Mouse (Mus musculus) heart, embryonic 16.5 days (tissue): ENCODE data around the gene Megf8. TPM values are rescaled to one million over a fixed set of nuclear protein-coding genes. Genes with fewer than 3 reads are reported as not detected.
A peak's percentile ranks its signal among the peaks of the same experiment; 100 is the strongest.
"Not testable (repeated sequence)": the region's sequence is repeated elsewhere in the genome, so short reads cannot be mapped to it uniquely, and the experiment has no call there.

Experiments used
- ATAC-seq: fragments of 200-750 bp; cut with Nextera tagmentation; replicated peaks from 2 replicates; pipeline ENCODE4 v1.8.0; 2017; ENCODE audit warnings: moderate number of reproducible peaks; ENCODE audit not compliant: insufficient read depth, low FRiP score; ENCODE audit errors: extremely low read depth
- H3K27ac ChIP-seq: fragments of 300-500 bp; sonication (generic); 2 replicates; pipeline ENCODE4 v1.5.1; 2014; ENCODE audit warnings: mild to moderate bottlenecking, low read length, control low read depth, moderate library complexity
- H3K27me3 ChIP-seq: fragments of 300-500 bp; sonication (generic); 2 replicates; pipeline ENCODE4 v1.6.1; 2014; ENCODE audit warnings: low read length, mixed read lengths; ENCODE audit not compliant: control insufficient read depth, insufficient read depth
- H3K36me3 ChIP-seq: fragments of 300-500 bp; sonication (generic); 2 replicates; pipeline ENCODE4 v1.6.1; 2014; ENCODE audit not compliant: control insufficient read depth, insufficient read depth
- H3K4me1 ChIP-seq: fragments of 300-500 bp; sonication (generic); 2 replicates; pipeline ENCODE4 v1.6.1; 2014; ENCODE audit warnings: low read length, mixed read lengths; ENCODE audit not compliant: control insufficient read depth, insufficient read depth
- H3K4me2 ChIP-seq: fragments of 300-500 bp; sonication (generic); 2 replicates; pipeline ENCODE4 v1.6.1; 2014; ENCODE audit warnings: low read depth, mild to moderate bottlenecking, control low read depth, low read length
- H3K4me3 ChIP-seq: fragments of 300-500 bp; sonication (generic); 2 replicates; pipeline ENCODE4 v1.5.1; 2014; ENCODE audit warnings: mild to moderate bottlenecking, control low read depth, low read length
- H3K9ac ChIP-seq: fragments of 300-500 bp; sonication (generic); 2 replicates; pipeline ENCODE4 v1.6.1; 2014; ENCODE audit warnings: low read length, control low read depth
- H3K9me3 ChIP-seq: fragments of 300-500 bp; sonication (generic); replicated peaks from 2 replicates; pipeline ENCODE4 v1.6.1; 2016; ENCODE audit warnings: low read length; ENCODE audit not compliant: control insufficient read depth
- WGBS: fragments of 180-500 bp; shearing (Covaris S2); extraction: QIAGEN DNeasy Blood & Tissue Kit; methylation state at CpG from one replicate; pipeline ENCODE4 v1.1.7; 2014; 5-methylcytosine and 5-hydroxymethylcytosine counted together
- polyA plus RNA-seq: library from polyadenylated mRNA; unstranded; fragments of >200 nt; fragmentation: Nextera tagmentation; extraction: Ambion mirVana; gene quantifications from 2 replicates; pipeline ENCODE4 v1.2.1, GENCODE M21; 2015

The Megf8 gene
- polyA plus RNA-seq, 1 experiment from 2014 or later: 7.4 TPM

GRCm38 (mm10) chr7:25315306-25316041, 1.5 kb upstream of the Megf8 start:
- Histone ChIP-seq H3K9me3 (no peaks in the 10 kb centered on the region), H3K4me2 (peak overlapping the region; percentile 81), H3K27me3 (peaks cover 48% of the 10 kb centered on the region), H3K4me1 (peaks cover 18% of the 10 kb centered on the region), H3K27ac (no peak overlapping the region), H3K4me3 (peak overlapping the region; percentile 74), H3K9ac (peak overlapping the region; percentile 61), H3K36me3 (no peaks in the 10 kb centered on the region; the same call in 1 of the 2 replicates)
- WGBS: under 1% methylated on average over 69 of the region's 69 CpGs
- ATAC-seq: no peak

- Histone ChIP-seq H3K9me3 (no peaks in the 10 kb centered on the region), H3K36me3 (no peaks in the 10 kb centered on the region; the same call in 1 of the 2 replicates), H3K4me1 (peaks cover 27% of the 10 kb centered on the region), H3K9ac (peak overlapping the region; percentile 83), H3K4me2 (peak overlapping the region; percentile 82), H3K27me3 (peaks cover 32% of the 10 kb centered on the region), H3K27ac (peak overlapping the region; percentile 85), H3K4me3 (peak overlapping the region; percentile 74)
- no peak for ATAC-seq
- WGBS: 15% methylated on average over 21 of the region's 21 CpGs
These were observed 559 bp downstream of the Megf8 start for GRCm38 (mm10) chr7:25317446-25317999.

DNA sequence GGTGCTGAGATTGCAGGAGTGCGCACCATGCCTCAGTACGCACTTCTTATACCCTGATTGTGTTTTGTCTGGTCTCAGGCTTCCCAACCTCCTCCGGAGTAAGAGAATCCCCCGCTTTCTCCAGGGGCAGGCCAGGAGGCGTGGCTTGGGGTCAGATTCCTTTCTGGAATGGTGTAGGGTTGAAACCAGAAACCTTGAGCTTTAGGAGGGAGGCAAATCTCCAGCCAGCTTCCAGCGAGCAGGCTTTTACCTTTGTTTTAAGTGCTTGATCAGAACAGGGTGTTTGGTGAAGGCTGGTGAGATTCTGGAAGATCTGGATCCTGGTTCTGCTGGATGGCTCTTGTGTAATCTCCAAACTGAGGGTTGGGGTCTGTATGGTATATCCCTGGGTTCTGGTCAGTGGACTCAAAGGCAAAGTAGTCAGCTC, 5.1 kb downstream of the Megf8 start:
- Histone ChIP-seq H3K4me2 (peak overlapping the region; percentile 37), H3K9me3 (no peaks in the 10 kb centered on the region), H3K9ac (peak overlapping the region; percentile 41; the same call in 1 of the 2 replicates), H3K36me3 (no peaks in the 10 kb centered on the region; the same call in 1 of the 2 replicates), H3K27me3 (no peaks in the 10 kb centered on the region), H3K27ac (peak overlapping the region; percentile 73), H3K4me3 (peak overlapping the region; percentile 10), H3K4me1 (peaks cover 14% of the 10 kb centered on the region)
- peak; percentile 68; the same call in 1 of the 2 replicates for ATAC-seq
- 9% methylated on average over 6 of the region's 6 CpGs for WGBS

GRCm38 (mm10) chr7:25323219-25323618, 6.3 kb downstream of the Megf8 start:
- Histone ChIP-seq H3K9me3 (no peaks in the 10 kb centered on the region), H3K4me2 (no peak overlapping the region), H3K4me1 (peaks cover 10% of the 10 kb centered on the region), H3K27me3 (no peaks in the 10 kb centered on the region), H3K27ac (no peak overlapping the region), H3K9ac (no peak overlapping the region), H3K36me3 (no peaks in the 10 kb centered on the region; the same call in 1 of the 2 replicates), H3K4me3 (no peak overlapping the region)
- 95% methylated on average over 2 of the region's 2 CpGs for WGBS
- ATAC-seq: no peak

GRCm38 (mm10) chr7:25325431-25325830, 8.5 kb downstream of the Megf8 start:
- 86% methylated on average over 6 of the region's 6 CpGs for WGBS
- not testable (repeated sequence) for H3K9me3 ChIP-seq, H3K27me3 ChIP-seq, H3K9ac ChIP-seq, H3K4me1 ChIP-seq, ATAC-seq, H3K4me2 ChIP-seq, H3K4me3 ChIP-seq, H3K36me3 ChIP-seq, H3K27ac ChIP-seq

GRCm38 (mm10) chr7:25326233-25326632, 9.3 kb downstream of the Megf8 start:
- Histone ChIP-seq H3K9ac (no peak overlapping the region), H3K4me2 (no peak overlapping the region), H3K4me1 (peaks cover 8% of the 10 kb centered on the region), H3K27me3 (no peaks in the 10 kb centered on the region), H3K27ac (no peak overlapping the region), H3K9me3 (no peaks in the 10 kb centered on the region), H3K4me3 (no peak overlapping the region), H3K36me3 (peaks cover 3% of the 10 kb centered on the region)
- WGBS: 80% methylated on average over 8 of the region's 8 CpGs
- ATAC-seq: no peak

GRCm38 (mm10) chr7:25333596-25334307, 16.8 kb downstream of the Megf8 start:
- H3K27me3 ChIP-seq: no peaks in the 10 kb centered on the region
- H3K36me3 ChIP-seq: peaks cover 16% of the 10 kb centered on the region
- no peak overlapping the region for H3K4me2 ChIP-seq
- H3K4me1 ChIP-seq: no peaks in the 10 kb centered on the region
- peak; percentile 75 for ATAC-seq
- H3K27ac ChIP-seq: no peak overlapping the region
- 42% methylated on average over 16 of the region's 16 CpGs for WGBS
- H3K4me3 ChIP-seq: no peak overlapping the region
- no peak overlapping the region for H3K9ac ChIP-seq
- no peaks in the 10 kb centered on the region for H3K9me3 ChIP-seq

DNA sequence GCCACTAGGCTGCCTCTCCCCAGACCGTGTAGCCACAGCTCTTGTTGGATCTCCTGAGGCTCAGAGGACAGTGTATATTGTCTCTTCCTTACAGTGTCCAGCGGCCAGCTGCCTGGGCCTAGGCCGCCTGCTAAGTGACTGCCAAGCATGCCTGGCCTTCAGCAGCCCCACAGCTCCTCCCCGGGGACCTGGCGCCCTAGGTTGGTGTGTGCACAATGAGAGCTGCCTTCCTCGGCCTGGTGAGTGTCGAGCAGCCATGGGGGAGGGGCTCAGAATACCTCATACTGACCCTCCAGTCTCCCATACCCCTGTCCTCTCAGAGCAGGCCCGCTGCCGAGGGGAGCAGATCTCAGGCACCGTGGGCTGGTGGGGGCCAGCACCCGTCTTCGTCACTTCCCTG, 17.5 kb downstream of the Megf8 start:
- H3K4me1 ChIP-seq: no peaks in the 10 kb centered on the region
- no peak overlapping the region for H3K4me3 ChIP-seq
- no peak for ATAC-seq
- no peaks in the 10 kb centered on the region for H3K9me3 ChIP-seq
- 79% methylated on average over 12 of the region's 12 CpGs for whole genome bisulfite sequencing
- H3K9ac ChIP-seq: no peak overlapping the region
- H3K36me3 ChIP-seq: peaks cover 16% of the 10 kb centered on the region
- no peak overlapping the region for H3K4me2 ChIP-seq
- H3K27me3 ChIP-seq: no peaks in the 10 kb centered on the region
- H3K27ac ChIP-seq: no peak overlapping the region

DNA sequence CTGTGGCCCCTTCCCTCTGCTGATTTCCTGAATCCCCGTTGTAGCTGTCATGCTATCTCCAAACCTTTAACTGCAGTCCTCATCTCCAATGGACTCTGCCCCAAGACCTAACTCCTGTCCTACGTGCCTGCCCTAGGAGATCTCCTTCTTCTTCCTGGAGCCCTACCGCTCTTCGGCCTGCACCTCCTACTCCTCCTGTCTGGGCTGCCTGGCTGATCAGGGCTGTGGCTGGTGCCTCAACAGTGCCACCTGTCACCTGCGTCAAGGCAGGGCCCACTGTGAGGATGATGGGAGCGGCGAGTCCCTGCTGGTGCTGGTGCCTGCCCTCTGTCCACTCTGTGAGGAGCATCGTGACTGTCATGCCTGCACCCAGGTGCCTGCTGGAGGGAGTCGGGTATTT, 22.4 kb downstream of the Megf8 start:
- H3K27ac ChIP-seq: no peak overlapping the region
- no peaks in the 10 kb centered on the region for H3K9me3 ChIP-seq
- 88% methylated on average over 9 of the region's 9 CpGs for WGBS
- H3K27me3 ChIP-seq: no peaks in the 10 kb centered on the region
- H3K9ac ChIP-seq: no peak overlapping the region
- H3K4me2 ChIP-seq: no peak overlapping the region
- H3K4me3 ChIP-seq: no peak overlapping the region
- H3K36me3 ChIP-seq: peaks cover 17% of the 10 kb centered on the region
- ATAC-seq: no peak
- H3K4me1 ChIP-seq: no peaks in the 10 kb centered on the region
